Mouse (Mus musculus): ENCODE measurements at regions not wholly inside any gene's neighbourhood (a gene's known extent, or its start where the extent isn't known, plus 50 kb on each side); places are given as distances from the start of the nearest gene placed in this dataset.
A peak's percentile ranks its signal among the peaks of the same experiment; 100 is the strongest.

DNA sequence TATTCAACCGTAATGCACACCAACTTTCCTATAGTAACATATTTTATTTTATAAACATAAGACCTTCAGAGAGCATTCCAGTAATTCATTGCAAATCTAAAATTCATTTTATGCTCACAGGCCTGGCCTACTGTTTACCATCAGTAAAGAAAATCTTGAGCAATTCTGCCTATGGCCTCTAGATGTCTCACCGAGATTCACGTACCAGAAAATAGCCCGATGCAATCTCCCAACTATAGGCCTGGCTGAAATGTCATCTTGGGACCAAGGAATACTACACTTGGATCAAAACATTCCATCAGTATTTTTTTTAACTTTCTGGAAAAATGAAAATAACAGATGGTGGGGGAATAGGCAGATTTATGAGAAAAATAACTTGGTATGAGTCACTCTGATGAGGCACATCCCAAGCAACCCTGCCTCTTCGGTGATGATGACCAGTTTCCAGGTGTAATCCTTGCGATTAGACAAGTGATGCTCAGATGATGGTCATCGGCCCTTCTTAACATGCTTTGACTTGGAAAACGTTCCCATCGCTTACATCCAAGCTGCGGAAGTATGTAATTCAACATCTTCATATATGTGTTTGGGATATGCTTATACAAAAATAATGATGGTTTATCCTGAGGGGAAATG, 439.9 kb downstream of the Nyap2 start:
- peak; percentile 68; the same call in 1 of the 2 replicates for TF ChIP-seq CTCF (IDR thresholded peaks at IDR 0.05; ENCODE audit: borderline replicate concordance, extremely low read depth, insufficient read depth, insufficient read length)
- no peak for TF ChIP-seq POLR2A (IDR thresholded peaks at IDR 0.05; ENCODE audit: borderline replicate concordance, extremely low read depth, insufficient read depth, insufficient read length, poor library complexity, severe bottlenecking)
- DNase-seq (ENCODE audit: low read depth): peak; percentile 72

DNA sequence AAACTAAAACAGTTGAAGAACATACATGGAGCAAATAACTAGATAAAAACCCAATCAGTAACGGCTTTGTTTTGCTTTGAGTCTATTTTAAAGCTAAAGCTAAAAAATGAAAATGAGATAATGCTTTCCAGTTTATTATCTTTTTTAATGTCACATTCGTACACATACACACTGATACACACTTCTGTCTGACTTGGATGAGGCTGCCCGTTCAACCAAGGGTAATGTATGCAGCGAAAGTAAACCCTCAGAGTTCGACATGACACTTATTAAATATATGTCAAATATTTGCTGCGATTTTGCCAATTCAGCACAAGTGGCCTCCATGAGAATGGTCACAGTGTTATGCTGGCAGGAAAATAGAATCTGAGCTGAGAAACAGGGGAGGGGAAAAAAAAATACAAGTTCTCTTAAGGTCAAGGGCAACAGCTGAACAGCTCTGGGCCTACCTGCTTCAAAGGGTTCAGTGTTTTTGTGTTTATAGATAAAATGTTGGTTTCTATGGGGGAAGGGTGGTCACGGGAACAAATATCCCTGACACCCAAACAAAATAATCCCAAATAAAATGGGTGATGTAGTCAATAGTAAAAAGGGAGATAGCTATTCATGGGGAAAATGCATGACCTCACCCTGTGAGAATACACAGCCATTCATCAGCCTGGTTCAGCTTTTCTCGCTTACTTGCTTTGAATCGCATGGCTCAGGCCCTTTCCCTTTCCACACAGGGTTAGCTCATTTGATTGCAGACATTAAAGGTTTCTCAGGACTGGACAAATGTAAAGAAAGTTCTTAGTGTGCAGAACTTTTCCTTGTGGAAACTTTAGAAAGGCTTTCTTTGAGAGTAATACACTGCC, 443.9 kb downstream of the Nyap2 start:
- no peak for TF ChIP-seq CTCF (IDR thresholded peaks at IDR 0.05; ENCODE audit: borderline replicate concordance, extremely low read depth, insufficient read depth, insufficient read length)
- no peak for TF ChIP-seq POLR2A (IDR thresholded peaks at IDR 0.05; ENCODE audit: borderline replicate concordance, extremely low read depth, insufficient read depth, insufficient read length, poor library complexity, severe bottlenecking)
- peak; percentile 90 for DNase-seq (ENCODE audit: low read depth)

DNA sequence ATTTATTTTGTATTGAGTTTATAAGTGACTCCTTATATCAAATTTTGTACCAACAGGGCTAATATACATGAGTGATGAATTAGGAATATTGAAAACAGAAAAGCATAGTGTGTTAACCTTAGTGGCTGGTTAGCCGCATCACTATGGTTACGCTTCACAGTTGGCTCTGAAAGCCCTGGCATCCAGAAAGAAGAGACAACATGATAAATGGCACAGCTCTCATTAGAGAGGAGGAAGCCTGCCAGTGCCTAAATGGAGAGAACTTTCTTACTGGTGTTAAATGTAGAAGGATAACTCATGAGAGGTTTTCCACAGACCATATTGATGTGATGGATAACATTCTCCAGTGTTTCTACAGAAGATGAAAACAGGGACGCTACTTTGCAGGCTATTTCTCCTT, 446.2 kb downstream of the Nyap2 start:
- DNase-seq (ENCODE audit: low read depth): peak; percentile 73
- no peak for TF ChIP-seq CTCF (IDR thresholded peaks at IDR 0.05; ENCODE audit: borderline replicate concordance, extremely low read depth, insufficient read depth, insufficient read length)
- TF ChIP-seq POLR2A (IDR thresholded peaks at IDR 0.05; ENCODE audit: borderline replicate concordance, extremely low read depth, insufficient read depth, insufficient read length, poor library complexity, severe bottlenecking): no peak

DNA sequence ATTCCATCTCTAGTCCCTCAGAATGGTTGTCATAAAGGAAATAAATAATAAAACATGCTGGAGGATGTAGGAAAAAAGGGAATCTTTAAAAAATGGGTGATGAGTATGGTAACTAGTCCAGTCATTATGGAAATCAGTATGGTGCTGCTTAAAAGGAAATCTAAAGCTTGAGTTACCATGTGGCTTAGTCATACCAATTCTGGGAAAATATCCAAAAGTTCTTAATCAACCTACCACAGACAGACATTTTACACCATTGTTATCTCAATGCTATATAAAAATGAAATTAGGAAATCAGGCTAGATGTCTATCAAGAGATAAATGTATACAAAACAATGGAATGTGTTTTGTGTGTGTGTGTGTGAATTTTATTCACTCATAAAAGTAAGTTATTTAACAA, 449.1 kb downstream of the Nyap2 start:
- no peak for DNase-seq (ENCODE audit: low read depth)
- TF ChIP-seq CTCF (IDR thresholded peaks at IDR 0.05; ENCODE audit: borderline replicate concordance, extremely low read depth, insufficient read depth, insufficient read length) (no peak), POLR2A (IDR thresholded peaks at IDR 0.05; ENCODE audit: borderline replicate concordance, extremely low read depth, insufficient read depth, insufficient read length, poor library complexity, severe bottlenecking) (no peak)

DNA sequence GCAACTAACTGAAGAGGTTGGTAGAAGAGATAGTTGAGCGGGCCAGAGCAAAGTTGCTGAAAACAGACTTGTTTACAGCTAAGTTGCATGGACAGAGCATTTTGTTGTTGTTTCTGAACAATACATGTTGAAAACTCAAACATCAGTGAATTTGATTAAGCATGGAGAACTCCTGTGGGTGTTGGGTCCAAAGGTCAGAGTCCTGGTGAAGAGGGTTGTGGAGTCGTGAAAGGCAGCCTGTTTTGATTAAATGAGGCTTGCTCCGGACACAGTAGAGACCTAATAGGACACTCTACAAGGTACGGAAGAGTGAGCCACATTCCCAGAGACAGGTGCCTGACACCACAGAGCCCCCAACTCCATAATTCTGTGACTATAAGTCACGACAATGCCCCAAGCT, 461.1 kb downstream of the Nyap2 start:
- DNase-seq (ENCODE audit: low read depth): no peak
- TF ChIP-seq CTCF (IDR thresholded peaks at IDR 0.05; ENCODE audit: borderline replicate concordance, extremely low read depth, insufficient read depth, insufficient read length) (no peak), POLR2A (IDR thresholded peaks at IDR 0.05; ENCODE audit: borderline replicate concordance, extremely low read depth, insufficient read depth, insufficient read length, poor library complexity, severe bottlenecking) (no peak)

DNA sequence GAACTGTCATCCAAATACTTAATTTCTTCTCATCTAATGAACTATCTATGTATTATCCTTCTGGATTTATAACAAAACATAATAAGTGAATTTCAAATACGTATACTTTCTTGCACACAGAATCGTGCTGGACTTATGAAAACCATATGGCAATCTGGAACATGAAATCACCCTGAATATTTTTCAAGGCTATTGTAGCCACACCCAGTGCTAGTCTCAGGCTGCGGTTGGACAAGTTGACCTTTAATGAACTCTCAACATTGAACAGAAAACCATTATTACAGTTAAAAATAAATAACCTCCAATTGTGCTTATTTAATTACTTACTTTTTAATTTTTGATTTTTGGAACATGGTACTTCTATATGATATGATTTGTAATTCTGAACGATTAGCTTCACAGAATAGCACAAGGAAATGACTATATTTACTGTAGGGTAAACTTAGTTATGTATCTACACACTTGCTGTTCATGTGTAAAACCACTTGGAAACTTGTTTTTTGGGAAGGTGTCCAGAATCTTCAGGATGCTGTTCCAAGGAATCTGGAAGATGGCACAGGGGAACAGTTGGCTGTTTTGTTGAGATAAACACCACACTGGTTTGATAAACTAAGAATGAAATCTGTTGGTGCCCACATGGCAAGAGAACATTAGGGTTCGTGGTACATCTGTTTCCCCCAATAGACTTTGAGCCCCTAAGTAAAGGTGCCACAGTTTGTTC, 463.0 kb downstream of the Nyap2 start:
- DNase-seq (ENCODE audit: low read depth): peak; percentile 64
- TF ChIP-seq POLR2A (IDR thresholded peaks at IDR 0.05; ENCODE audit: borderline replicate concordance, extremely low read depth, insufficient read depth, insufficient read length, poor library complexity, severe bottlenecking) (no peak), CTCF (IDR thresholded peaks at IDR 0.05; ENCODE audit: borderline replicate concordance, extremely low read depth, insufficient read depth, insufficient read length) (no peak)

DNA sequence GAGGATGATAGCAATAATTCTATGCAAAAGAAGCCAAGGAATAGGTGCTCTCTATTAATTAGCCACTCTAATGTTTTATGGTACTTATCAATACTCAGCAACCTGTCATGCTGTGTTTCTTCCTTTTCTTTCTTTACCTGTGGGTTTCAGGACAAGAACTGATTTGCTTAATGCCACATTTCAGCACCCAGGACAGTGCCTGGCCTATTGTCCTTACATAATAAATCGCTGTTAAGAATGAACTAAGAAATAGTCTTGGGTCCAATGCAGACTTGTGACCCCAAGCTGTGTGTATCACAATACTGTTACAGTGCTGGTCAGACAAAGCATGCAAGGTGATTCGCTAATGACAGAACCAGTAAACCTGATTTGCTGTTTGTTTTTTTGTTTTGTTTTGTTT, 472.2 kb downstream of the Nyap2 start:
- TF ChIP-seq POLR2A (IDR thresholded peaks at IDR 0.05; ENCODE audit: borderline replicate concordance, extremely low read depth, insufficient read depth, insufficient read length, poor library complexity, severe bottlenecking) (no peak), CTCF (IDR thresholded peaks at IDR 0.05; ENCODE audit: borderline replicate concordance, extremely low read depth, insufficient read depth, insufficient read length) (no peak)
- peak; percentile 17 for DNase-seq (ENCODE audit: low read depth)

DNA sequence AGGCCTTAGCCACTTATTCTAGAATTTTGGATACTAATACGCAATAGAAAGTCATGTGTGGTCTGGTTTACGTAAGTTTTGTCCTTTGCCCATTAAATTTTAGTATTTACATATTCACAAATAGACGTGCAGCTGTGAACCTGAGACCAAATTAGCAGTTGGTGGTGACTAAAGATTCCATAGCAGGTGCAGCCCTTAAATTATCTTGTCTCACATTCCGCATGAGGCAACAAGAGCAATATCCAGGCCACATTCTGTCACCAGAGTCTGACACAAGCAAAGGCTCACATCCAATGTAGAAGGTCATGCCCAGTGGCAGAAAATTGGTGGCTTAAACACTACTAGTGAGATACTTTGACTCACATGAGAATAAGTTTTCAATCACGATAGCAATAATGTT, 473.0 kb downstream of the Nyap2 start:
- TF ChIP-seq CTCF (IDR thresholded peaks at IDR 0.05; ENCODE audit: borderline replicate concordance, extremely low read depth, insufficient read depth, insufficient read length) (no peak), POLR2A (IDR thresholded peaks at IDR 0.05; ENCODE audit: borderline replicate concordance, extremely low read depth, insufficient read depth, insufficient read length, poor library complexity, severe bottlenecking) (no peak)
- no peak for DNase-seq (ENCODE audit: low read depth)

DNA sequence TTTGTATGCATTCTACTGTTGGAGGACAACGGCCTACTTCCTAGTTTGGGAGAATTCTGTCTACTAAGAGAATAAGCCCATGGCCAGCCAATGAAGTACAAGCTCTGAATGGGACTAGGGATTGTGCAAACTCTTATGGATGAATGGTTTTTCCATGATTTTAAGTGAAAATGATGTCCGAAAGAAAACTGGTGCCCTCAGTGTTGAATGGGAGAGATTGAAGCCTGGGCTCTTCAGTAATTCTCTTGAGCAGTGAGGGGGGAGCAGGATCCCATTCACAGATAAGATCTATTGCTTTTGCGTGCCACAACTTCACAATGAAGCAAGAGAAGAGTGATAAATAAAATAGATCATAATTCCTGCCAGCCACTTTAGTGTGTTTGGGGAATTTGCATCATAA, 476.0 kb downstream of the Nyap2 start:
- TF ChIP-seq CTCF (IDR thresholded peaks at IDR 0.05; ENCODE audit: borderline replicate concordance, extremely low read depth, insufficient read depth, insufficient read length): no peak
- TF ChIP-seq POLR2A (IDR thresholded peaks at IDR 0.05; ENCODE audit: borderline replicate concordance, extremely low read depth, insufficient read depth, insufficient read length, poor library complexity, severe bottlenecking): no peak

DNA sequence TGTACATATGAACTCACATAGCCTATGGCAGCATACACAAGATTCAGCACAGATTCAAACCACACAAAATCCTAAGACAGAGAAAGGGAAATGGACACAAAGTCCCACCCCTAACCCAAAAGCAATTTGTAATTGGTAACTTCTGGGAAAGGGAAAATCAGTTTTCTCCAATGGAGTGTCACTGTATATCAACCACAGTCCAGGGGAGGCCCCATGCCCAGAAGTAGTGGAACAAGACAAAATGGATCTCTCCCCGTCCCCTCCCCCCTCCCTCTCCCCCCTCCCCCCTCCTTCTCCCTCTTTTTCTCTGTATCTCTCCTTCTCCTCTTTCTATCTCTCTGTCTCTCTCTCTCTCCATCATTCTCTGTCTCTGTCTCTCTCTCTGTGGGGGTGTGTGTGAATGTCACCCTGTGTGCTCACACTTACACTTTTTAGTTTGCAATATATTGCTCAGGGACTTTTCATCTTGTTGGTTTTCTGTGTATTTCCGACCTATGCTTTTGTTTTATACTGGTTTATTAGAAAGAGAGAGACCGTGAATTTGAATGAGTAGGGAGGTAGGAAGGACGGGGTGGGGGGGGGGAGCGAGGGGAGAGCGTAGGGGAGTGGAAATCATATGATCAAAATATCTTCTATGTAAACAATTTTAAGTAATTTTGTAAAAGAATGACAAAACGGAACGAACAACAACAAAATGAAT, 500.4 kb downstream of the Nyap2 start:
- TF ChIP-seq CTCF (IDR thresholded peaks at IDR 0.05; ENCODE audit: borderline replicate concordance, extremely low read depth, insufficient read depth, insufficient read length): no peak
- TF ChIP-seq POLR2A (IDR thresholded peaks at IDR 0.05; ENCODE audit: borderline replicate concordance, extremely low read depth, insufficient read depth, insufficient read length, poor library complexity, severe bottlenecking): no peak
- no peak for DNase-seq (ENCODE audit: low read depth)

More for the DNA sequence above, 476.0 kb downstream of the Nyap2 start:
- no peak for DNase-seq (ENCODE audit: low read depth)
